1 mouse cellular context compared by ENCODE assay signal in the genomic region with DNA sequence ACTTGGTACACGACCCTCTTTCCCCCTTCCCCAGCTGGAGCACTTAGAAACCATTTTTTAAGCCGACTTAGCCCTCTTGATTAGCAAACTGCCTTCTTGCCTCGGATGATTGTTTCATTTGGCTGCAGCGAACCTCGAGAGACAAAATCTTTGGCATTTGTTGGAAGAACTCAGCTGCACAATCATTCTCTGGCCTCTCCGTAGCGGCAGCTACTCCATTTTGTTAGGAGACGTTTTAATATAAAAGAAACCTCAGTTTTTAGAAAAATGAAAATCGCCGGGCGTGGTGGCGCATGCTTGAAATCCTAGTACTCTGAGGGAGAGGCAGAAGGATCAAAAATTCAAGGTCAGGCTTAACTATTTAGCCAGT.
A peak's percentile ranks its signal among the peaks of the same experiment; 100 is the strongest.
TF ChIP-seq lines count a peak whose summit lies in the region.

No protein-coding gene starts in this region.

TF ChIP-seq in CH12.LX, 34 proteins besides CTCF, POLR2A, EP300 and RAD21 (continued from another document):
- peak; percentile 15; the same call in 1 of the 2 replicates for TF ChIP-seq MXI1 (IDR thresholded peaks at IDR 0.05; ENCODE audit: low read depth, low read length)
- 0 out of 2 replicates have a peak, but pooled peaks have one; percentile 2 for TF ChIP-seq MEF2A (IDR thresholded peaks at IDR 0.05; ENCODE audit: borderline replicate concordance, low read depth, low read length)
- TF ChIP-seq RCOR1 (conservative IDR thresholded peaks at IDR 0.05; ENCODE audit: low read depth, low read length): no peak
- TF ChIP-seq PAX5 (IDR thresholded peaks at IDR 0.05; ENCODE audit: low read length): no peak
- no peak for TF ChIP-seq MAFK (IDR thresholded peaks at IDR 0.05; ENCODE audit: insufficient replicate concordance, low read length)
- peak; percentile 21; the same call in 1 of the 2 replicates for TF ChIP-seq SIN3A (IDR thresholded peaks at IDR 0.05; ENCODE audit: low read length)
